Mouse (Mus musculus): ENCODE measurements around the gene Akr1b10. TPM values are rescaled to one million over a fixed set of nuclear protein-coding genes. Genes with fewer than 3 reads are reported as not detected.
"Not testable (repeated sequence)": the region's sequence is repeated elsewhere in the genome, so short reads cannot be mapped to it uniquely, and the experiment has no call there.

Gene Akr1b10
- polyA plus RNA-seq, 1 experiment from 2014 or later: 10.4 TPM

DNA sequence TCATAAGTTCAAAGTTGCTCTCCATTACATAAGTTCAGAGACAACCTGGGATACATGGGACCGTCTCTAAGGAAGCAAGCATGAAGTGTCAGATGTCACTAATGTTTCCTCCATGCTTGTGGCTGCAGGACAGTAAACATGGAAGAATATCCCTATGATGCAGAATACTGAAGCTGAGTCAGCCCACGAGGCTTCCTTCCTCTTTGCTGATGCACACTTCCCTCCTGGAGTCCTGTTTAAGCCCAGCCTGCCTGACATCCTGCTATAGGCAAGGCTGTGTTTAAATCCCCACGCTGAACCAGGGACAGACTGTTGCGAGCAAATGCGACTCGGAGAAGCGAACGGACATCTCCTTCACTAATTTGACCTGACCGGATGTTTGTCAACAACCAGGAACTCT is 16.0 kb upstream of the Akr1b10 start:
- no peak overlapping the region for H3K4me2 ChIP-seq (replicated peaks)
- no peak overlapping the region for H3K4me3 ChIP-seq (replicated peaks; ENCODE audit: low read length)
- ATAC-seq (ENCODE audit: low FRiP score) (no peak), DNase-seq (ENCODE audit: low spot score) (no peak)
- WGBS: 83% methylated on average over 9 of the region's 9 CpGs
- no peaks in the 10 kb centered on the region for H3K36me3 ChIP-seq (replicated peaks; ENCODE audit: control insufficient read depth, insufficient read depth)
- no peaks in the 10 kb centered on the region for H3K9me3 ChIP-seq (ENCODE audit: control insufficient read depth, low read length)
- no peak overlapping the region for H3K27ac ChIP-seq
- H3K27me3 ChIP-seq (ENCODE audit: control insufficient read depth, insufficient read depth, low read length): no peaks in the 10 kb centered on the region
- H3K9ac ChIP-seq: no peak overlapping the region
- 0 out of 2 replicates have a peak, but pooled peaks cover 7% of the 10 kb centered on the region for H3K4me1 ChIP-seq (replicated peaks; ENCODE audit: control insufficient read depth, insufficient read depth, low read length)

- no peak overlapping the region for H3K9ac ChIP-seq
- WGBS: 72% methylated on average over 8 of the region's 8 CpGs
- H3K36me3 ChIP-seq (replicated peaks; ENCODE audit: control insufficient read depth, insufficient read depth): no peaks in the 10 kb centered on the region
- H3K9me3 ChIP-seq (ENCODE audit: control insufficient read depth, low read length): no peaks in the 10 kb centered on the region
- no peak overlapping the region for H3K27ac ChIP-seq
- DNase-seq (ENCODE audit: low spot score): no peak
- no peaks in the 10 kb centered on the region for H3K27me3 ChIP-seq (ENCODE audit: control insufficient read depth, insufficient read depth, low read length)
- H3K4me3 ChIP-seq (replicated peaks; ENCODE audit: low read length): no peak overlapping the region
- no peak for ATAC-seq (ENCODE audit: low FRiP score)
- H3K4me1 ChIP-seq (replicated peaks; ENCODE audit: control insufficient read depth, insufficient read depth, low read length): 0 out of 2 replicates have a peak, but pooled peaks cover 7% of the 10 kb centered on the region
- H3K4me2 ChIP-seq (replicated peaks): no peak overlapping the region
Observed at GRCm38 (mm10) chr6:34370081-34370480, 13.9 kb upstream of the Akr1b10 start.

DNA sequence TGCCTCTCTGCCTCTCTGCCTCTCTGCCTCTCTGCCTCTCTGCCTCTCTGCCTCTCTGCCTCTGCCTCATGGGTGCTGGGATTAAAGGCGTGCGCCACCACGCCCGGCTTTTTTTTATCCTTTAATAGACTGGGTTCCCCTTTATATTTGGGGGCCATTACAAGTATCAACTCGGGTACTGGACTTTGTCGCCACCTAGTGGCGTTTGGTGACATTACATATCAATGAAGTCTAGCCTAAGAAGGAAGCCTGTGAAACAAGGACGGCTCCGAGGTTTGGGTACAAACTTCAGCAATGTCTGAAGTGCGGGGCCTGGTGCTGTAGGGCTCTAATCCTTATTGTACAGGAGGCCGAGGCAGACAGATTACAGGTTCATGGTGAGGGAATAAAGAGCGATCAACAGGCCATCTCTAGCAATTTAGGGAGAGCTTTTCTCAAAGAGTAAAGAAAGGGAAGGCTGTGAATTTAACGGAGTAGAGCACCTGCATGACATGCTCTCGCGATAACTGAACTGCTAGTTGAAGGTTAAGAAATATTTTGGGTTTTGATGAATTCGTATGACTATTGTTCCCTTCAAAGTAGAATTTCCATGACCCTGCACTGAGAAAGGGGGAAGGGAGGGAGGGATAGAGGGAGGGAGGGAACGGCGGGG is 12.2 kb upstream of the Akr1b10 start:
- DNase-seq (ENCODE audit: low spot score) (peak; percentile 94), ATAC-seq (ENCODE audit: low FRiP score) (no peak)
- Histone ChIP-seq H3K27ac (no peak overlapping the region), H3K4me1 (replicated peaks; ENCODE audit: control insufficient read depth, insufficient read depth, low read length) (0 out of 2 replicates have a peak, but pooled peaks cover 7% of the 10 kb centered on the region), H3K4me3 (replicated peaks; ENCODE audit: low read length) (no peak overlapping the region), H3K9me3 (ENCODE audit: control insufficient read depth, low read length) (no peaks in the 10 kb centered on the region), H3K4me2 (replicated peaks) (peak overlapping the region; percentile 28; the same call in 1 of the 2 replicates), H3K36me3 (replicated peaks; ENCODE audit: control insufficient read depth, insufficient read depth) (no peaks in the 10 kb centered on the region), H3K27me3 (ENCODE audit: control insufficient read depth, insufficient read depth, low read length) (no peaks in the 10 kb centered on the region), H3K9ac (no peak overlapping the region)
- WGBS: 28% methylated on average over 18 of the region's 18 CpGs

GRCm38 (mm10) chr6:34373841-34374240 is 10.2 kb upstream of the Akr1b10 start:
- H3K9me3 ChIP-seq (ENCODE audit: control insufficient read depth, low read length): no peaks in the 10 kb centered on the region
- WGBS: 81% methylated on average over 7 of the region's 7 CpGs
- no peak overlapping the region for H3K4me3 ChIP-seq (replicated peaks; ENCODE audit: low read length)
- no peak overlapping the region for H3K27ac ChIP-seq
- ATAC-seq (ENCODE audit: low FRiP score) (no peak), DNase-seq (ENCODE audit: low spot score) (no peak)
- no peak overlapping the region for H3K4me2 ChIP-seq (replicated peaks)
- no peaks in the 10 kb centered on the region for H3K36me3 ChIP-seq (replicated peaks; ENCODE audit: control insufficient read depth, insufficient read depth)
- H3K4me1 ChIP-seq (replicated peaks; ENCODE audit: control insufficient read depth, insufficient read depth, low read length): 0 out of 2 replicates have a peak, but pooled peaks cover 7% of the 10 kb centered on the region
- no peaks in the 10 kb centered on the region for H3K27me3 ChIP-seq (ENCODE audit: control insufficient read depth, insufficient read depth, low read length)
- H3K9ac ChIP-seq: no peak overlapping the region

GRCm38 (mm10) chr6:34375888-34376287 is 8.1 kb upstream of the Akr1b10 start:
- H3K4me1 ChIP-seq (replicated peaks; ENCODE audit: control insufficient read depth, insufficient read depth, low read length): not testable (repeated sequence)

GRCm38 (mm10) chr6:34383401-34383800 is 617 bp upstream of the Akr1b10 start:
- no peaks in the 10 kb centered on the region for H3K36me3 ChIP-seq (replicated peaks; ENCODE audit: control insufficient read depth, insufficient read depth)
- H3K9ac ChIP-seq: no peak overlapping the region
- H3K4me1 ChIP-seq (replicated peaks; ENCODE audit: control insufficient read depth, insufficient read depth, low read length): peaks cover 6% of the 10 kb centered on the region; the same call in 1 of the 2 replicates
- no peak overlapping the region for H3K4me3 ChIP-seq (replicated peaks; ENCODE audit: low read length)
- whole genome bisulfite sequencing: 52% methylated on average over 8 of the region's 8 CpGs
- DNase-seq (ENCODE audit: low spot score) (no peak), ATAC-seq (ENCODE audit: low FRiP score) (no peak)
- H3K9me3 ChIP-seq (ENCODE audit: control insufficient read depth, low read length): no peaks in the 10 kb centered on the region
- no peaks in the 10 kb centered on the region for H3K27me3 ChIP-seq (ENCODE audit: control insufficient read depth, insufficient read depth, low read length)
- H3K27ac ChIP-seq: no peak overlapping the region
- 0 out of 2 replicates have a peak overlapping the region, but pooled peaks have one; percentile 59 for H3K4me2 ChIP-seq (replicated peaks)

More at GRCm38 (mm10) chr6:34375888-34376287, 8.1 kb upstream of the Akr1b10 start:
- H3K9me3 ChIP-seq (ENCODE audit: control insufficient read depth, low read length); H3K4me2 ChIP-seq (replicated peaks); ATAC-seq (ENCODE audit: low FRiP score); H3K36me3 ChIP-seq (replicated peaks; ENCODE audit: control insufficient read depth, insufficient read depth); H3K27ac ChIP-seq; H3K9ac ChIP-seq; H3K27me3 ChIP-seq (ENCODE audit: control insufficient read depth, insufficient read depth, low read length); H3K4me3 ChIP-seq (replicated peaks; ENCODE audit: low read length); DNase-seq (ENCODE audit: low spot score): not testable (repeated sequence)
- WGBS: 79% methylated on average over 5 of the region's 5 CpGs

GRCm38 (mm10) chr6:34384701-34385370 is 818 bp downstream of the Akr1b10 start:
- 0 out of 2 replicates have a peak overlapping the region, but pooled peaks have one; percentile 35 for H3K9ac ChIP-seq
- 5% methylated on average over 13 of the region's 13 CpGs for WGBS
- no peak overlapping the region for H3K27ac ChIP-seq
- no peak for ATAC-seq (ENCODE audit: low FRiP score)
- H3K27me3 ChIP-seq (ENCODE audit: control insufficient read depth, insufficient read depth, low read length): no peaks in the 10 kb centered on the region
- no peaks in the 10 kb centered on the region for H3K9me3 ChIP-seq (ENCODE audit: control insufficient read depth, low read length)
- peak overlapping the region; percentile 33 for H3K4me3 ChIP-seq (replicated peaks; ENCODE audit: low read length)
- DNase-seq (ENCODE audit: low spot score): no peak
- H3K36me3 ChIP-seq (replicated peaks; ENCODE audit: control insufficient read depth, insufficient read depth): no peaks in the 10 kb centered on the region
- peaks cover 6% of the 10 kb centered on the region; the same call in 1 of the 2 replicates for H3K4me1 ChIP-seq (replicated peaks; ENCODE audit: control insufficient read depth, insufficient read depth, low read length)
- peak overlapping the region; percentile 59 for H3K4me2 ChIP-seq (replicated peaks)

DNA sequence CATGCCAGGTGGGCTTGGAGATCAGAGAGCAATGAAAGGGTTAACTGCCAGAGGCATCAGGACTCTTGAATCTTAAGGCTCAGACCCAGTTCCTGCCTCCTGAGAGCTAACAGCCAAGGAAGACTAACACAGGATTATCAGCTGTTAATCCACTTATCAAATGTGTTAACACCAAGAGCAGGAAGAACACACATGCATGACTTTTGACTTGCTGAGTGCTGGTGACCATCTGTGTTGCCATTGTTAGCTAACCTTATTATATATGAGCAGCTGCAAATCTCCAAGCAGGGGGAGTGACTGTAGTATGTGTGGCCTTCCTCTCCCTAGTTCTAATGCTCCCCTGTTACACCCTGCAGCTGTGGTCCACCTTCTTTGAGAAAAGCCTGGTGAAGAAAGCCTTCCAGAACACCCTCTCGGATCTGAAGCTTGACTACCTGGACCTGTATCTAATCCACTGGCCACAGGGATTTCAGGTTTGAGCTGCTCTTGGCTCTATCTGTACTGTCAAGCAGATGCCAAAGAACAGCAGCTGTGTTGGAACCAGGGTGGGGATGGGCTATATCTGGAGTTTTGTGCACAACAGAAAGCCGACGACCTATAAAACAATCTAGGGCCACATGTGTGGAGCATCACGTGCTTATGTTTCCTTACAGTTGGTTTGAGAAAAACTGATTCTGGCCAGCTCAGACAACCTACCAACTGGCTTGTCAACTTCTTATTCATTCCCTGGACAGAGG is 4.6 kb downstream of the Akr1b10 start:
- H3K27me3 ChIP-seq (ENCODE audit: control insufficient read depth, insufficient read depth, low read length): no peaks in the 10 kb centered on the region
- no peak overlapping the region for H3K9ac ChIP-seq
- H3K4me3 ChIP-seq (replicated peaks; ENCODE audit: low read length): no peak overlapping the region
- H3K9me3 ChIP-seq (ENCODE audit: control insufficient read depth, low read length): peaks cover 9% of the 10 kb centered on the region
- H3K36me3 ChIP-seq (replicated peaks; ENCODE audit: control insufficient read depth, insufficient read depth): no peaks in the 10 kb centered on the region
- no peak overlapping the region for H3K4me2 ChIP-seq (replicated peaks)
- no peak overlapping the region for H3K27ac ChIP-seq
- DNase-seq (ENCODE audit: low spot score): no peak
- peaks cover 6% of the 10 kb centered on the region; the same call in 1 of the 2 replicates for H3K4me1 ChIP-seq (replicated peaks; ENCODE audit: control insufficient read depth, insufficient read depth, low read length)
- ATAC-seq (ENCODE audit: low FRiP score): no peak
- 92% methylated on average over 4 of the region's 4 CpGs for WGBS

- H3K9ac ChIP-seq: no peak overlapping the region
- no peak overlapping the region for H3K4me2 ChIP-seq (replicated peaks)
- DNase-seq (ENCODE audit: low spot score) (no peak), ATAC-seq (ENCODE audit: low FRiP score) (no peak)
- no peak overlapping the region for H3K27ac ChIP-seq
- WGBS: 90% methylated on average over 5 of the region's 5 CpGs
- no peaks in the 10 kb centered on the region for H3K27me3 ChIP-seq (ENCODE audit: control insufficient read depth, insufficient read depth, low read length)
- no peak overlapping the region for H3K4me3 ChIP-seq (replicated peaks; ENCODE audit: low read length)
- H3K4me1 ChIP-seq (replicated peaks; ENCODE audit: control insufficient read depth, insufficient read depth, low read length): no peaks in the 10 kb centered on the region
- peaks cover 4% of the 10 kb centered on the region for H3K9me3 ChIP-seq (ENCODE audit: control insufficient read depth, low read length)
- H3K36me3 ChIP-seq (replicated peaks; ENCODE audit: control insufficient read depth, insufficient read depth): no peaks in the 10 kb centered on the region
Observed at GRCm38 (mm10) chr6:34395897-34396296, 11.9 kb downstream of the Akr1b10 start.

All from hindbrain, embryonic 14.5 days (tissue).